Mouse (Mus musculus) MEL (cell line): ENCODE measurements at regions not wholly inside any gene's neighbourhood (a gene's known extent, or its start where the extent isn't known, plus 50 kb on each side); places are given as distances from the start of the nearest gene placed in this dataset.

ENCODE experiments used
- DNase-seq: peaks from one replicate; pipeline ENCODE4 v3.0.0; 2011; ENCODE audit warnings: low read depth, low spot score
- H3K27ac ChIP-seq: 2 replicates; pipeline ENCODE4 v1.5.1; 2012; ENCODE audit warnings: low read depth, mild to moderate bottlenecking, control low read depth, low read length, moderate library complexity; ENCODE audit not compliant: control insufficient read depth
- H3K27me3 ChIP-seq, 2 experiments: fragments of 150-350 bp in 1 of 2; sonication (generic) in 1 of 2; 2 replicates each; pipeline ENCODE4 v1.6.1; 2012; ENCODE audit warnings: low read length in 2 of 2, mild to moderate bottlenecking in 2 of 2, improper control_type of control experiment in 1 of 2, moderate library complexity in 1 of 2; ENCODE audit not compliant: insufficient read depth in 2 of 2, control insufficient read depth in 1 of 2
- H3K36me3 ChIP-seq, 2 experiments: 2 replicates each; pipeline ENCODE4 v1.6.1; 2012 to 2014; ENCODE audit warnings: low read length in 2 of 2, improper control_type of control experiment in 1 of 2, inconsistent platforms in 1 of 2, mild to moderate bottlenecking in 1 of 2; ENCODE audit not compliant: insufficient read depth in 2 of 2, control insufficient read depth in 1 of 2
- H3K4me1 ChIP-seq, 2 experiments: fragments of 150-350 bp in 1 of 2; sonication (generic) in 1 of 2; 2 replicates each; pipeline ENCODE4 v1.6.1; 2012; ENCODE audit warnings: low read length in 2 of 2, improper control_type of control experiment in 1 of 2, mild to moderate bottlenecking in 1 of 2; ENCODE audit not compliant: insufficient read depth in 2 of 2, control insufficient read depth in 1 of 2
- H3K4me3 ChIP-seq, 2 experiments: fragments of 150-350 bp in 1 of 2; sonication (generic) in 1 of 2; 2 replicates each; pipeline ENCODE4 v1.5.1; 2012; ENCODE audit warnings: low read depth in 2 of 2, low read length in 2 of 2, mild to moderate bottlenecking in 2 of 2, moderate library complexity in 2 of 2, control low read depth in 1 of 2, improper control_type of control experiment in 1 of 2; ENCODE audit not compliant: control insufficient read depth in 1 of 2, insufficient read depth in 1 of 2
- H3K79me2 ChIP-seq: 2 replicates; pipeline ENCODE4 v1.6.1; 2012; ENCODE audit warnings: mild to moderate bottlenecking, low read length, moderate library complexity; ENCODE audit not compliant: control insufficient read depth, poor library complexity, insufficient read depth
- H3K9ac ChIP-seq: 2 replicates; pipeline ENCODE4 v1.6.1; 2012; ENCODE audit warnings: low read depth, mild to moderate bottlenecking, control low read depth, low read length, moderate library complexity; ENCODE audit not compliant: control insufficient read depth, poor library complexity, severe bottlenecking
- H3K9me3 ChIP-seq: fragments of 150-350 bp; sonication (generic); replicated peaks from 2 replicates; pipeline ENCODE4 v1.6.1; 2012; ENCODE audit warnings: mild to moderate bottlenecking, low read length, improper control_type of control experiment, moderate library complexity; ENCODE audit not compliant: insufficient read depth
- CHD2 ChIP-seq: IDR thresholded peaks from 2 replicates; pipeline ENCODE4 v1.6.1; 2011; ENCODE audit warnings: low read length, improper control_type of control experiment
- E2F4 ChIP-seq: IDR thresholded peaks from 2 replicates; pipeline ENCODE4 v1.6.1; 2011; ENCODE audit warnings: low read depth, low read length, improper control_type of control experiment, borderline replicate concordance
- ELF1 ChIP-seq: IDR thresholded peaks from 2 replicates; pipeline ENCODE4 v1.6.1; 2014; ENCODE audit warnings: low read depth, mild to moderate bottlenecking, inconsistent platforms, low read length, improper control_type of control experiment, moderate library complexity
- EP300 ChIP-seq, 2 experiments: IDR thresholded peaks; 2 replicates each; pipeline ENCODE4 v1.6.1; 2011; ENCODE audit warnings: improper control_type of control experiment in 2 of 2, low read length in 2 of 2, low read depth in 1 of 2, mild to moderate bottlenecking in 1 of 2
- ETS1 ChIP-seq: IDR thresholded peaks from 2 replicates; pipeline ENCODE4 v1.6.1; 2012; ENCODE audit warnings: low read depth, mild to moderate bottlenecking, inconsistent platforms, low read length, improper control_type of control experiment, moderate library complexity
- GABPA ChIP-seq: IDR thresholded peaks from 2 replicates; pipeline ENCODE4 v1.6.1; 2012; ENCODE audit warnings: low read depth, mild to moderate bottlenecking, inconsistent platforms, low read length, improper control_type of control experiment, moderate library complexity
- GATA1 ChIP-seq: IDR thresholded peaks from 2 replicates; pipeline ENCODE4 v1.6.1; 2011; ENCODE audit warnings: low read depth, low read length, improper control_type of control experiment
- JUND ChIP-seq: IDR thresholded peaks from 2 replicates; pipeline ENCODE4 v1.6.1; 2011; ENCODE audit warnings: low read depth, mild to moderate bottlenecking, improper control_type of control experiment, low read length
- KAT2A ChIP-seq: conservative IDR thresholded peaks from 2 replicates; pipeline ENCODE4 v1.6.1; 2012; ENCODE audit warnings: low read depth, low read length, improper control_type of control experiment, inconsistent platforms
- MAFK ChIP-seq: IDR thresholded peaks from 2 replicates; pipeline ENCODE4 v1.6.1; 2011; ENCODE audit warnings: low read depth, mild to moderate bottlenecking, low read length, improper control_type of control experiment, borderline replicate concordance
- MAX ChIP-seq: IDR thresholded peaks from 2 replicates; pipeline ENCODE4 v1.6.1; 2011; ENCODE audit warnings: low read length, improper control_type of control experiment
- MAZ ChIP-seq: IDR thresholded peaks from 2 replicates; pipeline ENCODE4 v1.6.1; 2012; ENCODE audit warnings: low read depth, mild to moderate bottlenecking, inconsistent platforms, low read length, improper control_type of control experiment
- MEF2A ChIP-seq: IDR thresholded peaks from 2 replicates; pipeline ENCODE4 v1.6.1; 2014; ENCODE audit warnings: low read depth, mild to moderate bottlenecking, inconsistent platforms, low read length, improper control_type of control experiment; ENCODE audit not compliant: poor library complexity, insufficient replicate concordance, severe bottlenecking; ENCODE audit errors: extremely low read depth
- MYB ChIP-seq: IDR thresholded peaks from 2 replicates; pipeline ENCODE4 v1.6.1; 2011; ENCODE audit warnings: mild to moderate bottlenecking, low read depth, low read length, improper control_type of control experiment
- NELFE ChIP-seq: IDR thresholded peaks from 2 replicates; pipeline ENCODE4 v1.6.1; 2011; ENCODE audit warnings: low read depth, low read length, improper control_type of control experiment
- NRF1 ChIP-seq: IDR thresholded peaks from 2 replicates; pipeline ENCODE4 v1.6.1; 2014; ENCODE audit warnings: low read depth, mild to moderate bottlenecking, inconsistent platforms, low read length, improper control_type of control experiment, moderate library complexity; ENCODE audit not compliant: poor library complexity, insufficient read depth, severe bottlenecking
- POLR2A ChIP-seq, 2 experiments: IDR thresholded peaks; 2 replicates each; pipeline ENCODE4 v1.6.1; 2011 to 2012; ENCODE audit warnings: low read length in 2 of 2, mild to moderate bottlenecking in 2 of 2, control low read depth in 1 of 2, improper control_type of control experiment in 1 of 2, low read depth in 1 of 2, moderate library complexity in 1 of 2; ENCODE audit not compliant: control insufficient read depth in 1 of 2, insufficient read depth in 1 of 2, poor library complexity in 1 of 2
- POLR2AphosphoS2 ChIP-seq: IDR thresholded peaks from 2 replicates; pipeline ENCODE4 v1.6.1; 2011; ENCODE audit warnings: low read length, improper control_type of control experiment
- POLR2AphosphoS5 ChIP-seq: IDR thresholded peaks from 2 replicates; pipeline ENCODE4 v1.6.1; 2012; ENCODE audit warnings: low read depth, borderline replicate concordance, mild to moderate bottlenecking, inconsistent platforms, low read length, moderate library complexity, mixed read lengths
- RCOR1 ChIP-seq: IDR thresholded peaks from 2 replicates; pipeline ENCODE4 v1.6.1; 2012; ENCODE audit warnings: low read depth, mild to moderate bottlenecking, inconsistent platforms, low read length, improper control_type of control experiment
- TAL1 ChIP-seq: IDR thresholded peaks from 2 replicates; pipeline ENCODE4 v1.6.1; 2012; ENCODE audit warnings: mild to moderate bottlenecking, inconsistent platforms, low read length, moderate library complexity, mixed read lengths
- TBP ChIP-seq: IDR thresholded peaks from 2 replicates; pipeline ENCODE4 v1.8.0; 2011; ENCODE audit warnings: low read depth, low read length, improper control_type of control experiment
- UBTF ChIP-seq: IDR thresholded peaks from 2 replicates; pipeline ENCODE4 v1.6.1; 2012; ENCODE audit warnings: low read depth, mild to moderate bottlenecking, inconsistent platforms, low read length, improper control_type of control experiment, moderate library complexity, borderline replicate concordance; ENCODE audit not compliant: insufficient read depth
- USF1 ChIP-seq: IDR thresholded peaks from 2 replicates; pipeline ENCODE4 v1.6.1; 2014; ENCODE audit warnings: low read depth, mild to moderate bottlenecking, inconsistent platforms, low read length, improper control_type of control experiment, moderate library complexity
- USF2 ChIP-seq, 2 experiments: IDR thresholded peaks; 2 replicates each; pipeline ENCODE4 v1.6.1; 2011 to 2012; ENCODE audit warnings: improper control_type of control experiment in 2 of 2, low read length in 2 of 2, borderline replicate concordance in 1 of 2, inconsistent platforms in 1 of 2, low read depth in 1 of 2, mild to moderate bottlenecking in 1 of 2; ENCODE audit not compliant: insufficient read depth in 1 of 2
- ZC3H11A ChIP-seq: IDR thresholded peaks from 2 replicates; pipeline ENCODE4 v1.6.1; 2012; ENCODE audit warnings: low read depth, mild to moderate bottlenecking, inconsistent platforms, low read length, improper control_type of control experiment
- ZMIZ1 ChIP-seq: IDR thresholded peaks from 2 replicates; pipeline ENCODE4 v1.6.1; 2012; ENCODE audit warnings: low read depth, mild to moderate bottlenecking, inconsistent platforms, low read length, improper control_type of control experiment, moderate library complexity
- ZNF384 ChIP-seq: IDR thresholded peaks from 2 replicates; pipeline ENCODE4 v1.6.1; 2012; ENCODE audit warnings: low read depth, mild to moderate bottlenecking, inconsistent platforms, low read length, improper control_type of control experiment

GRCm38 (mm10) chr12:46416765-46417404 is 401.8 kb downstream of the Nova1 start:
- Histone ChIP-seq H3K4me3 (no peak overlapping the region), H3K4me1 (peaks cover 5 to 6% of the 10 kb centered on the region in 2 experiments), H3K27ac (no peak overlapping the region), H3K36me3 (peaks cover 0 to 12% of the 10 kb centered on the region in 2 experiments; a peak in 2 of 4 replicates), H3K79me2 (no peaks in the 10 kb centered on the region), H3K27me3 (no peaks in the 10 kb centered on the region), H3K9me3 (no peaks in the 10 kb centered on the region), H3K9ac (no peak overlapping the region)
- no peak for TF ChIP-seq ELF1
- TF ChIP-seq MAX = no peak
- TF ChIP-seq MYB = no peak
- TF ChIP-seq MEF2A = no peak
- no peak for TF ChIP-seq POLR2AphosphoS5
- no peak for TF ChIP-seq USF2 (IDR thresholded peaks at IDR 0.05; ENCODE audit: borderline replicate concordance in 1 of 2, insufficient read depth in 1 of 2, low read depth in 1 of 2, low read length in 2 of 2)
- no peak for TF ChIP-seq ZMIZ1
- no peak for TF ChIP-seq E2F4
- TF ChIP-seq GATA1 = no peak
- no peak for TF ChIP-seq NRF1
- TF ChIP-seq MAZ = no peak
- DNase-seq = no peak

DNA sequence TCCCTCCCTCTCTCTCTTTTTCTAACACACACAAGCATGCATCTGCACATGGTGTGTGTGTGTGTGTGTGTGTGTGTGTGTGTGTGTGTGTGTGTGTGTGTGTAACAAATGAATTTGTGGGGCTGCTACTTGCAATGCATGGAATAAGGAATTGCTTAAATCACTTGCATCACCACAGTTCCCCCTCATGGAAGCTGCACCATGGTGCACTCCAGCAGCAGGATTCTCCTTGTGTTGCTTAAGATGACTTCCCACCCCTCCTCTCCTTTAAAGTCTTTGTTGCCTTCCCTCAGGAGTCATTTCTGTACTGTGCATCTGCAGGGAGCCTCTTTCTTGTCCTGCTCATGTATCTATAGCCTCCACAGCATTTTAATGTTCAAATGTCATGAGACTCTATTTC is 402.5 kb downstream of the Nova1 start:
- no peak for DNase-seq
- no peak overlapping the region for H3K27ac ChIP-seq
- no peaks in the 10 kb centered on the region for H3K79me2 ChIP-seq
- no peaks in the 10 kb centered on the region for H3K9me3 ChIP-seq
- peaks cover 5 to 6% of the 10 kb centered on the region in 2 experiments for H3K4me1 ChIP-seq
- H3K9ac ChIP-seq = no peak overlapping the region
- peaks cover 0 to 9% of the 10 kb centered on the region in 2 experiments; a peak in 2 of 4 replicates for H3K36me3 ChIP-seq
- TF ChIP-seq JUND (no peak), MAX (no peak), UBTF (no peak), POLR2AphosphoS2 (no peak), GABPA (no peak), TBP (no peak), MAFK (no peak), E2F4 (no peak), ETS1 (no peak), ZC3H11A (no peak), ZNF384 (no peak), ELF1 (no peak), POLR2A (IDR thresholded peaks at IDR 0.05; ENCODE audit: control insufficient read depth in 1 of 2, insufficient read depth in 1 of 2, low read depth in 1 of 2, low read length in 2 of 2, poor library complexity in 1 of 2) (no peak), RCOR1 (no peak), TAL1 (no peak), EP300 (IDR thresholded peaks at IDR 0.05; ENCODE audit: low read depth in 1 of 2, low read length in 2 of 2) (no peak), NELFE (no peak), KAT2A (no peak), USF1 (no peak), CHD2 (no peak)
- H3K4me3 ChIP-seq = no peak overlapping the region
- no peaks in the 10 kb centered on the region for H3K27me3 ChIP-seq
